Mouse (Mus musculus) kidney, adult 11 months (tissue): ENCODE data around the gene Grb2.

Experiments
- DNase-seq: peaks from one replicate; pipeline ENCODE4 v3.0.0; 2022

The Grb2 gene

DNA sequence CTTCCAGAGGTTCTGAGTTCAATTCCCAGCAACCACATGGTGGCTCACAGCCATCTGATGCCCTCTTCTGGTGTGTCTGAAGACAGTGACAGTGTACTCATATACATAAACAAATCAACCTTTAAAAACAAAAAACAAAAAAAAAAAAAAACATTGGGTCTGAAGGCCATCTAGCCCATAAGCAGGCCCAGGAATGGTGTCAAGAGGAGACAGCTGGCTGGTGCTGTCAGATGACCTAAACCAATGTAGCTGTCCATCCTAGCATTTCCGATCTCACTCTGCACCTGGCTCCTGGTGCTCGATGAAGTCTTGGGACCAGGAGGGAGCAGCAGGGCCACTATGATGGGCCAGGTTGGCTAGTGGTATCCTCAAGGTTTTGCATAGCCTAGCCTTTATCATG lies 65.7 kb downstream of the Grb2 start:
- no peak for DNase-seq

DNA sequence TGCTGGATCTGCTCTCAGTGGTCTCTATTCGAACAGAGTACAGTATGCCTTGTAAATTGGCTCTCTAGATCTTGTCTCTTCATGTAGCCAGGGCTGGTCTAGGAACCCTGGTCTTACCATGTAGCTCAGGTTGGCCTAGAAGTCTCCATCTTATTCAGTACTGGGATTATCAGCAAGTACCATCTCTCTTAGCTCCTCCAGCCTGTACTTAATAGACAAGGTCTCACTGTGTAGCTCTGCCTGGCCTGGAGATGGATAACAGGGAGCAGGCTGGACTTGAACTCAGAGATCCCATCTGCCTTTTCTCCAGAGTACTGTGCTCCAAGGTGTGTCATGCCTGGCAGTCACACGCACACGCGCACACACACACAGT lies 66.7 kb downstream of the Grb2 start:
- DNase-seq = no peak

DNA sequence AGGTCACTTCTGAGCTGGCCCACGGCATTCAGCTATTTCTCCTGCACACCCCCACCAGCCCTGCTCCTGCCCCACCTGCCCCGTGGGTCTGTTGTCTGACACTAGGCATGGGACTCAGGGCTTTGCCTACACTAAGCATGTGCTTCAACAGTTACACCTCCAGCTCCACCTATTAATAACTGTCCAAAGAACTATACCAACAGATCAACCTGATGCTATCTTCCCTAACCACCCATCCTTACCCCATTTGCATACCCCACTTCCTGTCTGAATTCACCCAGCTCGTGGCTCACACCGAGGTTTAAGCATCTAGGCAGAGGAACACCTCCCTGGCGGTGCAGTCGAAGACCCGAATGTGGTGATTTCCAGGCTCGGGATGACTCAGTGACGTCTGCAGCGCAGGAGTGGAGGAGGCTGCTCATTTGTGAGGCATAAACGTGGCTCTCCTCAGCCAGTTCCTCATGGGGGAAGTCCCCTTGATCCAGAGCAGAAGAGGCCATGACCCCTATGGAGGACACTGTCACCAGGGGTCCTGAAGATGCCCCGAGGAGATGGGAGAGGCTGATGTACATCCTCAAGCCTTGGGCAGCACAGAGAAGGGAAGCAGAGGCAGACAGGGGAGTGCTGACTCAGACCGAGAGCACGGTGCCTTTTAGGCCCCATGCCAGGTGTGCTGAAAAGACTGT lies 67.3 kb downstream of the Grb2 start:
- DNase-seq = no peak

DNA sequence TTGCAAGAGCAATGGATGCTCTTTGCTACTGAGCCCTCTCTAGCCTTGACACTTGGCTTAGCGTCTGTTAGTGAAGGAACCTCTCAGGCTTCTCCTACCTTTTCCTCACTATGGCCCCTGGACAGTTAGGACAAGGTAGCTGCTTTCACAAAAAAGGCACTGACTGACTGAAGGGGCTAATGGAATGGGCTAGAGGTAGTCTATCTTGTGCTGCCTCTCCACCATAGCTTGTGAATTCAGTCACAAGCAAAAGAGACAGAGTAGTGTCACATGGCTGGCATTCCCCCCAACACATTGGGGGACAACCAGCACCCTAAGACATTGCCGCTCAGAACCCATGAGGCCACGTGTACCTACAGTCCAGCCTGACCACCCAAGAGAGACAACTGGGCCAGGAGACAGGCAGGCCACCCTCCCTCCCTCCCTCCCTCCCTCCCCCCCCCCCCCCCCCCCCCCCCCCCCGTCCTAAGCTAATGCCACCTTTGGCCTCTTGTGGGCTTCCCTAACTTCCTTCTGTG lies 68.0 kb downstream of the Grb2 start:
- no peak for DNase-seq

DNA sequence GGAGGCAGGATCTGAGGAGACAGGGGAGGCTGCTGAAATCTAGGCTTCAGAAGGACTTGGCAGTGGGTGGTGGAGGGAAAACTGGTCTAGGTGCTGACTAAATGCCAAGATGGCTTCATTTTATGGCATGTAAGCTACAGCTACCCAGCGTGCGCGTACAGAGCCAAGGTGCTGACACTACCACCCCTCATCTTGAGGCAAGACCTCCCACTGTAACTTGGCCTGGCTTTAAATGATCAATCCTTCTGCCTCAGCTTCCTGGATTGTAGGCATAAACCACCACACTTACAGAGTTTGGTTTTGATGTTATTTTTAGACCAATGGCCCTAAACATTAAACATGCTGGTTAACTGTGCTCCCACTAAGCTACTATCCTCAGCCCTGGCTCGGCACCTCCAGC lies 68.9 kb downstream of the Grb2 start:
- DNase-seq = no peak

DNA sequence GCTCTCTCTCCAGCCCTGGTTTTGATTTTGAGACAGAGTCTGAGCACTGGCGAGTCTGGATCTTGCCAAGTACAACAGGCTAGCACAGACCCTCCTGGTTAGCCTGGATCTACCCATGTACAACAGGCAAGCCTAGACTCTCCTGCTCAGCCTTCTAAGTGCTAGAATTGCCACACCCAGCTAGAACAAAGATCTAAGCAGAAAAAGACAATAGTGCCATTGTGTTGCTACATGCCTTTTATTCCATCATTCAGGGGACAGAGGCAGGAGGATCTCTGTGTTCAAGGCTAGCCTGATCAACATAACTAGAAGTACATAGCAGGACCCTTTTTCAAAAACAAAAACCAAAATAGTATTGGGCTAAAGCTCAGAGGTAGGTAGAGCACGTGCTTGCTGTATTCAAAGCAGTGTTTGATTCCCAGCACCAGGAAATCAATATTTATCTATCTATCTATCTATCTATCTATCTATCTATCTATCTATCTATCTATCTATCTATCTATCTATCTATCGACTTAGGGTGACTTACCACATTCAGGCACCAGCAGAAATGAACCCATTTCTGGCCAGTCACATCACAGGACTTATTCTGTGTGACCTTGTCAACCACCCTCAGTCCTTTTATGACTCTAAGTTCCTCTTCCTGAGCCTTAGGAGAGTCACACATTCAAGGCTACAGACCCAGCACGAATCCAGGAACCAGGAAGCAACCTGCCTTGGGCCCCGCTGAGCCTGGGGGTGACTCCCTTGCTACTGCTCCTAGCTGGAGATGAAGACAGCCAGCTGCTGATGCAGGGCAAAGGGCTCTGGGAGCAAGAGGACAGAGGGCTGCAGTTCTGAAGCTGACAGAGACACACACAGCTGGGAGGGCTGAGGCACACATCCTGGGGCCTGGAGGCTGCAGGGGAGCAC lies 69.6 kb downstream of the Grb2 start:
- DNase-seq = no peak

DNA sequence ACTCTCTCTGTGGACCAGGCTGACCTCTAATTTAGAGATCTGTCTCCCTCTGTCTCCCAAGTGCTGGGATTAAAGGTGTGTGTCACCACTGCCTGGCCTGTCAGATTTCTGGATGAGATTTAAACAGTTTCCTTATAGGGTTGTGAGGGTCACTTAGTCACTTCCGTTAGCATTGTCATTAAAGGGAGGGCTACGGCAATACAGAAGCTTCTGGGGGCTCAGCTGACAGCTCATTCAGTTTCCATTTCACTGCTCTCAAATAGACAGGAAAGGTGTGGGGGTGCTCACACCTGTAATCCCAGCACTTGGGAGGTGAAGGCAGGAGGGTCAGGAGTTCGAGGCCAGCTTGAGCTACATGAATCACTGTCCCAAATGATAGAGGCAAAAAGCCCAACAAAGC lies 71.4 kb downstream of the Grb2 start:
- no peak for DNase-seq

DNA sequence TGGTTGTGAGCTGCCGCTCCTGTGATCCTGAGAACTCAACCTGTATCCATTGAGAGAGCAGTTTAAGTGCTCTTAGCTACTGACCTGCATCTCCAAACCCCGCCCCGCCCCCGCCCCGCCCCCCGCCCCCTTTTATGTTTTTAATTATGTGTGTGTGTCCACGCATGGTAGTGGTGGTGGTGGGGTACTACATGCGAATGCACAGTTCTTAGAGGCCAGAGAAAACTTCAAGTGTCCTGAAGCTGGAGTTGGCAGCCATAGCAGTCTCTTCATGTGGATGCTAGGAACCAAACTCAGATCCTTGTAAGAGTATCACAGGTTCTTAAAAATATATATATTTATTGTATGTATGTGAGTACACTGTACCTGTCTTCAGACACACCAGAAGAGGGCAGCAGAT lies 72.9 kb downstream of the Grb2 start:
- DNase-seq = no peak

DNA sequence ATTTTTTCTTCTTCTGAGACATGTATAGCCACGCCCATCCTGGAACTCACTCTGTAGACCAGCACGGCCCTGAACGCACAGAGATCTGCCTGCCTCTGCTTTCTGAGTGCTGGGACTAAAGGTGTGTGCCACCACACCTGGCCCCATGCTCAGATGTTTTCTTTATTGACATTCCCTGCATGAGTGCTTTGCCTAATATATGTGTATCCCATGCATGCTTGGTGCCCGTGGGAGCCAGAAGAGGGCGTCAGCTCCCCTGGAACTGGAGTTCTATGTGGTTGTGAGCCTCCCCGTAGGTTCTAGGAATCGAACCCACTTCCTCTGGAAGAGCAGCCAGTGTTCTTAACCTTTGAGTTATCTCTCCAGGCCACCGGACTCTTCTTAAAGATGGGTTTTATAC lies 73.4 kb downstream of the Grb2 start:
- DNase-seq = no peak

DNA sequence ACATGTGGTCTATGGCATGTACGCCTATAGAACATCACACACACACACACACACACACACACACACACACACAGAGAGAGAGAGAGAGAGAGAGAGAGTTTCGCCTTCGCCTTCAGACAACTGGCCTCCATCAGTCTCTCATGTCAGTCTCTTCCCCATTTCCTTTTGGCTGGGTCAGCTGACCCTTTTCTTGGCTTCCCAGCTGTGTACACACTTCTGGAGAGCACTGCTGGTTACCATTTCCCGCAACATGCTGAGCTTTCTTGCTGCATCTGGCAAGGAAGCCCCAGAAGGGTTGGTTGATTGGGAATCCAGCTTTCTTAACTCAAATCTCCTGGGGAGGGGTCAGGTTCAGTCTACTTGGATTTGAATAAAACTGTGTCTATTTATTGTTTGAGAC lies 74.3 kb downstream of the Grb2 start:
- DNase-seq = no peak

DNA sequence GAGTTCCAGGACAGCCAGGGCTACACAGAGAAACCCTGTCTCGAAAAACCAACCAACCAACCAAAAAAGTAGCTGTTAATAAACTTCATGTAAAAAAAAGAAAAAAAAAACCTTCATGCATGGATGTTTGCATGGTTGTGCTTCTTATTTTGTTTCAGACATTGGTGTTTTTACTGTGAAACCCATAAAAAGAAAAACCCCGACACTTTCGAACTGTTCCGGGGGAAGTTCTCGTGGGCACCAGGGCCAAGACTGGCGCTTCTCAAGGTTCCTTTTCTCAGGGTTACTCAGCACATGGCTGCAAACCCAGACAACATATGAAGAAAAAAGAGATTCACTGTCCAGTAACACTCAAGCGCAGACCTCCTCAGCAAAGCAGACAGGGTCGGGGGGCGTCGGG lies 75.5 kb downstream of the Grb2 start:
- no peak for DNase-seq

DNA sequence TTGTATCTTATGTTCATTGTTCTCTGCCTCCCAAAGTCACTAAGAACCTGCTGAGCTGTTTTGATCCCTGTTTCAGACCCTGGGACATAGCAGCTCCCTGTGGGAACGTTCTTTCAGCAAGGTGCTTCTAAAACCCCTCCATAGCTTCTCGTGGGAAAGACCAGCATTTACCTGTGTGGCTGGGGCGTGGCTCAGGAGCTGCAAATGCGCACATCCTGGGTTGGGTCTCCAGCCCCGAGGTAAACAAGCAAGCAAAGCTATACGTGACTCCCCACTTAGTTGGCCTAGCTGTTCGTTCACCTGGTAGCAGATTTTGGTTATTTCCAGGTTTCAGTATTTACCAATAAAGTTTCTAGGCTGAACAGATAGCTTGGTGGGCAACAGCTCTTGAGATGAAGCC lies 76.2 kb downstream of the Grb2 start:
- no peak for DNase-seq

DNA sequence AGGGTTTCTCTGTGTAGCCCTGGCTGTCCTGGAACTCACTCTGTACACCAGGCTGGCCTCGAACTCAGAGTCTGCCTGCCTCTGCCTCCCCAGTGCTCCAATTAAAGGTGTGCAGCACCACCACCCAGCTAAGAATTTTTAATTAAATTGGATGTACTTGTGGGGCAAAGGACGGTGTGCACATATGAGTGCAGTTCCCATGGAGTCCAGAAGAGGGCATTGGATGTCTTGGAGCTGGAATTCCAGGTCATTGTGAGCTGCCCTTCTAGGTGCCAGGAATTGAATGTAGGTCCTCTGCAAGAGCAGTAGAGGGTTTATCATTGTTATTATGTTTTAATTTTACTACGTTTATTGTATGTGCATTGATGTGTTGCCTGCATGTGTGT lies 76.9 kb downstream of the Grb2 start:
- DNase-seq = peak; percentile 57

DNA sequence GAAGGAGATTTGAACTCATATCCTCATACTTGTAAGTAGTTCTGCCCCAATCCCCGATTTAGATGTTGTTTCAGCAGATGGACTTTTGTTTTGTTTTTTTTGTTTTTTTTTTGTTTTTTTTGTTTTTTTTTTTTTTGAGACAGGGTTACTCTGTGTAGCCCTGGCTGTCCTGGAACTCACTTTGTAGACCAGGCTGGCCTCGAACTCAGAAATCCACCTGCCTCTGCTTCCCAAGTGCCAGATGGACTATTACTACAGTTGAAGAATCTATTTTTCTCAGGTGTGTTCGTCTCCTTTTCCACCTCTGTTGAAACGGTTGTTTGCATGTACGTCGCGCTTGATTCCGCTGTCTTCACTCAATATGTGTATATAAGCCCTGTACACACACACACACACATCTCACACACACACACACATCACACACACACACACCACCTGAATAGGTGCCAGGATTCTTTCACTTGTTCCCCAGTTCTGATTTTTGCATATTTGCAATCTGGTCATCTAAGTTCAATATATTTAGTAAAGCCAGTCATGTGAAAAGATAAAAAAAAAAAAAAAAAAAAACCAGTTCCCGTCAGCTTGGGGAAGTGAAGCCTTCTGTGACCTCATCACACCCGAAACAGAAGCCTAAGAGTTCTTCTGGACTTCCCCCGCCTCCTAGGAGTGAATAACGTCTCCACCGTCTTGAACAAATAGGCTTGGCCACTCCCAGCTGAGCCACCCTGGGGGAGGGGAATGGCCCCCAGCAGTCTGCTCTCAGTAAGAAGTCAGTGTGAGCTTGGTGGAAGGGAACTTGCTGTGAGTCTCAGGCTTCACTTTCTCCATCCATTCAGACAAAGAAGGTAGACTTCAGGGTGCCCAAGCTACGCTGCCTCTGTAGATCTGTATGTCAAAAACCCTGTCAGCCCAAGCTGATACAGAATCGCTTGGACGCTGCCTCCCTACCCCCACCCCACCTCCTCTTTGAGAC lies 77.6 kb downstream of the Grb2 start:
- DNase-seq = no peak

DNA sequence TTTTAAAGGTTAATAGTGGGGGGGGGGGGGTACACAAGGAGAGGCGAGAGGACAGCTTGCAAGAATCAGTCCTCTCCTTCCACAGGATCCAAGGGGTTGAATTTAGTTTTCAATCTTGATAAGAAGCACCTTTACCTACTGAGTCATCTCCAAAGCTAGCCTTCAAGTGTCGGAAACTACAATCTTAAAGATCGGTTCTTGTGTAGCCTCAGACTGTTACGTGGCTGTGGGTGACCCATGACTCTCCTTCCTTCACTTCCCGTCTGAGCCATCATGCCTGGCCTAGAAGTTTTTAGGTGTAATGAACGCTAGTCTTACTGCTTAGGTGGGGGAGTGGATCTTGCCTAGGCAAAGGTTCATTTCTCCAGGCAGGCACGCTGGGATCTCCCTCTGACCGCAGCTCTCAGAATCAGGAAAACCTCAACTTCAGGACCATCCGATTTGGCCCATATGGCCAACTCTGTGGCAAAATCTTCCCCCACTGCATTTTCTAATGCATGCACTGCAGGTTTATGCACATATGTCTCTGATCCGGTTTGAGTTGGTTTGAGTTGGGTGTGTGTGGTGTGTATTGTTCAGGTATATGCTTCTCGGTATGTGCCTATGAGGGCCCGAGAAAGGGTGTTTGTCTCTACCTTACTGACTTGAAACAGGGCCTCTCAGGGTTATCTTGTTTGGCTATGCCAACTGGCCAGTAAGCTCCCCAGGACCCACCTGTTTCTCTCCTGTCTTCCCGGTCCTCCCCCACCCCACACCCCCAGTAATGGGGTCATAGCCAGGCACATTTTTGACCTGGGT lies 78.5 kb downstream of the Grb2 start:
- no peak for DNase-seq

DNA sequence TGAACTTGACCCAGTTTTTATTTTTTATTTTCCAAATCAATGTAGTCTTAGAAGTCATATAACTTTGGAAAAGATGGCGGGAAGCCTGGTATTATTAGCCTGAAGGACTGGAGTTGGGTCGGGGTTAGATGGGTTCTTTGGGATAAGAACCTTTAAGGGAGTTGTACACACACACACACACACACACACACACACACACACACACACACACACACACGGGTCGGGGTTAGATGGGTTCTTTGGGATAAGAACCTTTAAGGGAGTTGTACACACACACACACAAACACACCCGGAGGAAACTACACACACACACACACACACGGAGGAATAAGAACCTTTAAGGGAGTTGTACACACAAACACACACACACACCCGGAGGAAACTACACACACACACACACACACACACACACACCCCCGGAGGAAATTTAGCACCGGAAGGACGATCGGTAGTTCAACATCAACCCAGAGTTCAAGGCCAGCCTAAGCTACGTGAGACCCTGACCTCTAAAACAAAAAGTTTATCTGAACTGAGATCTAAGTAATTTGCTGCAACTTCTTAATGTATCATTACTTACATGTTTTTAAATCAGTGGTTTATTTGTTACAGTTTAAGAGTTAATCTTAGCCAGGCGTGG lies 79.8 kb downstream of the Grb2 start:
- no peak for DNase-seq

DNA sequence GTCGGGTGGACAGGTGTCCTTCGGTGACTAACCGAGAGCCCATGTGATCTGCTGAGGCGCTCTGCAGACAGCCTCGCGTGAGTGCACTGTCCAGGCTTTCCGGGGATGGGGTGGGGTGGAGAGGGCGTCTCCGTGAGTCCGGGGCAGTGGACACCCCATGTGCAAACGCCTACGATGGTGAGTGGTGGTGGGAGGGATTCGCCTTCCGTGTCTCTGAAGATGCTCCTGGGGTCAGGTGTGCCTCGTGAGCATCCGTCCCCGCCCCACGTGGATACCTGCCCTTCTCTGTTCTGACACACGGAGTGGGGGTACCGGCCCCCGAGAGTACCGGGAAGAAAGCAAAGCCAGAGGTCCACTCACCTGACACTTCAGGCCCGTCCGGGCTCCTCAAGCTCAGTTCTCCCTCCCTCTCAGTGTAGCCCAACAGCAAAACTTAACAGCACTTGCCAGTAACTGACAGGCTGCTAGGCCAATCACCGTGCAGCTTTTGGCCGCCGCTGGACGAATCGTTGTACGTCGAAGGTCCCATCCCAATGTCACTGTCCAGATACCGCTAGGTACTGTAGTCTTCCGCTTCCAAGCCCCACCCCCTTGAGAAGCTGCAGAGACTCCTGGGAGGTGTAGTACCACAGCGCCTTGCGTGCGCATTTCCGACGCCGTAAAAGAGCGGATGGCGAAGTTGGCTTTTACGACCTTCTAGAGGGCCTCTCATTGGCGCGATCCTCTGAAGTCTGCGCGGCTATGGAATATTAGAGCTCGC lies 80.5 kb downstream of the Grb2 start, which contains the start of gene Slc25a19:
Gene Slc25a19, minus strand, starts transcription at position 591 of the 760 bp plus-strand sequence.
- peak; percentile 100 for DNase-seq

DNA sequence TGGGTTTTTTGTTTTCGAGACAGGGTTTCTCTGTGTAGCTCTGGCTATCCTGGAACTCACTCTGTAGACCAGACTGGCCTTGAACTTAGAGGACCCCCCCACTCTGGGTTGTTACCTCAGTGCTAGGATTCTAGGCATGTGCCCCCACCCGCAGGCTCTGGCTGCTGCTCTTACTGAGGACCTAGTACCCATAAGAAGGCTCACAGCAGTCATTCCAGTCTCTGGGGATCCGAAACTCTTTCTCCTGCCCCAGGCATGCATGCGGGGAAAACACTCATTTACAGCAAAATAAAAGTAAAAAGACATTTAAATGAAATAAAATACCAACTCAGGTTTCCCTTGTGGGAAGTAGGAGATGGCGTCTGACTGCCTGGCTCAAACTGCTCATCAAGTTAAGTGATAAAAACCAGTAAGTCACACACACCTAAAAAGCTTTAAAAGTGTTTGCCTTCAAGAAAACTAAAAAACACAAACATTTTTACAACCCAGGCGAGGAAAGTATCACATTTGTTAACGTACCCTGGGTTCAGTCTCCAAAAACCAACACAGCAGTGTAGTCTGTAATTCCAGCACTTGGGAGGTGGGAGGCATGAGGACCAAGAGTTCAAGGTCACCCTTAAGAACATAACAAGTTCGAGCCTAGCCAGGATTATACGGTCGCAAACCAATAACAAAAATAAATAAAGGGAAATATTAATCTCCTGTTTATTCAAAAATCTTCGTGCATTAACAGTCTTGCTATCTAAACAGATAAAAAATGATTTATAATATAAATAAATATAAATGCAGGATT lies 81.4 kb downstream of the Grb2 start:
- DNase-seq = peak; percentile 37

DNA sequence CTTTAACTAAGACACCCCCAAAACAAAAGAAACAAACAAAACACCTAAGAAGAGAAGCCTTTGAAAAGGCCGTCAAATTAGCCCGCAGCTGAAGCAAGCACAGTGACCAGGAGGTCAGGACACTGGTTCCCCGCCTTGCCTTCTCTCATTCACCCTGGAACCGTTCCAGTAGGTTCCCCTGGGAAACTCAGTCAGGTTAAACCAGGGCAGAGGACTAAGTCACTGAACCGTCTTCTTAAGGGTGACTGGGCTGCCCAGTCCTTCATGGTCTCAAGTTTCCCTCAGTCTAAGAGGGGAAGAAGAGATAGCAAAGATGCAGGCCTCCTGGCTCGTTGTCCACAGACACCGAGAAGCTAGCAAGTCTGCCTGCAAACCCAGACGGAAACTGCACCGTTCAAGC lies 82.5 kb downstream of the Grb2 start:
- DNase-seq = peak; percentile 88

DNA sequence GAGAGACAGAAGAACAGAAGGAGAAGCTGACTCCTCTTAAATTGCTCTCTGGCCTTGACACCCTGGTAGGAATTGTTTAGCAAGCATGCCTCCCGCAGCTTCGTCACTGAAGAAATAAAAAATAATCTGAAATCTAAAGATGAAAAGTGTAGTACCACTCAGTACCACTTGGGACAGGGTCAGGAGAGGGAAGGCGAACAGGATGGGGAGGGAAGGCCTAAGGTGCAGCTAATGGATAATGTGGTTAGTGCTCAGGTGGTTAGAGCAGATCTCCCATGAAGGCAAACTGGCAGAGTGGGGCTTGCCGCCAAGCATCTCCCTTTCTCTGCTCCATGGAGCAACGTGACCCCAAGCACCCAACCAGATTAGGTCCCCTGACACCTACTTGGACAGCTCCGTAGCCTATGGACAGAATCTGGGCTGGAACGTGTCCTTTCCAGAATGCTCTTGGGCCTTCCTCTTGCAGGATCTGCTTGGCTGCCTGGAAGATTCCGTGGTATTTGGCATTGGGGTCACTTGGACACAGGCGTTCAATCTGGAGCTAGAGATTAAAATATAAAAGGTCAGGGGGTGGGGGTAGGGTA lies 84.8 kb downstream of the Grb2 start:
- peak; percentile 66 for DNase-seq
